Mouse (Mus musculus): ENCODE measurements around the gene Lats1.

DNA sequence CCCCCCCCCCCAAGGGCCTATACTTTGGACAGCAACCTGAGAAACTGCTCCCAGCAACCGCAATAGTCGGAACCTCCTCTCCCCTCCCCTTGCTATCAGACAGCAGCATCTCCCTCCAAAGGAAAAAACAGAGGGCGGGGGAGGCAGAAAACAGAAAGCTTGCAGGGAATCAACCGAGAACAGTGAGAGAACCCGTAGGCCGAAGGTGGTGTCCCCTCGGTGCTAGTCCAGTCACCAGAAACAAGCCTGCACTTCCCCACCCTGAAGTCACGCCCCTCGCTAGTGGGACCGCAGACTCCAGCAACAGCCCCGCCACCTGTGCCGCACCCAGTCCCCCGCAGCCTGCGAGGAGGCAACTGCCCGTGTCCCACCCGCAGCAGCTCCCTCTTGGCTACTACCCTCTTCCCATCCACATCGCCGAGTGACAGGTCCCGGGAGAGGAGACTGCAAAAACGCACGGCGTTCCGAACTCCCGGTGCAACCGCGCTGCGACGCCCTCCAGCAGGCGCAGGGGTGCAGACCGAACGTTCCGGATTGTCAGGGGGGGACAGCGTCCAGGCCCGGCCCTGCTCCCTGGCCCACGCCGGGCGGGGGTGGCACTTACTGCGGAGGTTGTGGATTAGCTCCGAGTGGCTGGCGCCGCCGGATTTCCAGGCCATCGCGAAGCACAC is 18.4 kb upstream of the Lats1 start:
- TF ChIP-seq ZC3H11A (IDR thresholded peaks at IDR 0.05; ENCODE audit: borderline replicate concordance, low read depth, low read length) (no peak), MAFK (IDR thresholded peaks at IDR 0.05; ENCODE audit: insufficient read depth, low read depth, low read length) (no peak), CHD2 (IDR thresholded peaks at IDR 0.05; ENCODE audit: low read depth, low read length) (no peak), ZNF384 (IDR thresholded peaks at IDR 0.05; ENCODE audit: low read depth, low read length) (no peak)

Measured in ES-E14 (cell line).